Mouse (Mus musculus) lung, embryonic 14.5 days (tissue): ENCODE results near the gene Rab42. TPM values are rescaled to one million over a fixed set of nuclear protein-coding genes. Genes with fewer than 3 reads are reported as not detected.

Experiments
- ATAC-seq: fragments of 200-750 bp; cut with Nextera tagmentation; 2 replicates; pipeline ENCODE4 v1.8.0; 2017; ENCODE audit warnings: mild to moderate bottlenecking, moderate TSS enrichment, moderate library complexity; ENCODE audit not compliant: insufficient read depth
- DNase-seq: peaks from one replicate; pipeline ENCODE4 v3.0.0-alpha.2; 2015
- H3K27ac ChIP-seq: fragments of 300-500 bp; sonication (generic); 2 replicates; pipeline ENCODE4 v1.5.1; 2014; ENCODE audit warnings: low read depth, mild to moderate bottlenecking, moderate library complexity
- H3K27me3 ChIP-seq: fragments of 300-500 bp; sonication (generic); 2 replicates; pipeline ENCODE4 v1.6.1; 2014; ENCODE audit warnings: low read length, control low read depth; ENCODE audit not compliant: insufficient read depth
- H3K36me3 ChIP-seq: fragments of 300-500 bp; sonication (generic); 2 replicates; pipeline ENCODE4 v1.6.1; 2014; ENCODE audit warnings: control low read depth; ENCODE audit not compliant: insufficient read depth
- H3K4me1 ChIP-seq: fragments of 300-500 bp; sonication (generic); 2 replicates; pipeline ENCODE4 v1.6.1; 2014; ENCODE audit warnings: antibody characterized with exemption, control low read depth; ENCODE audit not compliant: insufficient read depth
- H3K4me2 ChIP-seq: fragments of 300-500 bp; sonication (generic); 2 replicates; pipeline ENCODE4 v1.6.1; 2014; ENCODE audit warnings: mild to moderate bottlenecking
- H3K4me3 ChIP-seq: fragments of 300-500 bp; sonication (generic); 2 replicates; pipeline ENCODE4 v1.5.1; 2014; ENCODE audit warnings: low read depth, low read length
- H3K9ac ChIP-seq: fragments of 300-500 bp; sonication (generic); 2 replicates; pipeline ENCODE4 v1.6.1; 2014
- H3K9me3 ChIP-seq: fragments of 300-500 bp; sonication (generic); 2 replicates; pipeline ENCODE4 v1.6.1; 2016; ENCODE audit warnings: low read depth, low read length, control low read depth
- CTCF ChIP-seq: IDR thresholded peaks from 2 replicates; pipeline ENCODE4 v1.5.1; 2016; ENCODE audit warnings: antibody characterized with exemption, low read depth
- WGBS: fragments of 180-500 bp; shearing (Covaris S2); extraction: QIAGEN DNeasy Blood & Tissue Kit; methylation state at CpG from one replicate; pipeline ENCODE4 v1.1.7; 2014; 5-methylcytosine and 5-hydroxymethylcytosine counted together
- polyA plus RNA-seq: library from polyadenylated mRNA; unstranded; fragments of >200 nt; fragmentation: Nextera tagmentation; extraction: Ambion mirVana; gene quantifications from 2 replicates; pipeline ENCODE4 v1.2.1, GENCODE M21; 2014

Gene Rab42
- polyA plus RNA-seq, 1 experiment from 2014 or later = 1.9 TPM

DNA sequence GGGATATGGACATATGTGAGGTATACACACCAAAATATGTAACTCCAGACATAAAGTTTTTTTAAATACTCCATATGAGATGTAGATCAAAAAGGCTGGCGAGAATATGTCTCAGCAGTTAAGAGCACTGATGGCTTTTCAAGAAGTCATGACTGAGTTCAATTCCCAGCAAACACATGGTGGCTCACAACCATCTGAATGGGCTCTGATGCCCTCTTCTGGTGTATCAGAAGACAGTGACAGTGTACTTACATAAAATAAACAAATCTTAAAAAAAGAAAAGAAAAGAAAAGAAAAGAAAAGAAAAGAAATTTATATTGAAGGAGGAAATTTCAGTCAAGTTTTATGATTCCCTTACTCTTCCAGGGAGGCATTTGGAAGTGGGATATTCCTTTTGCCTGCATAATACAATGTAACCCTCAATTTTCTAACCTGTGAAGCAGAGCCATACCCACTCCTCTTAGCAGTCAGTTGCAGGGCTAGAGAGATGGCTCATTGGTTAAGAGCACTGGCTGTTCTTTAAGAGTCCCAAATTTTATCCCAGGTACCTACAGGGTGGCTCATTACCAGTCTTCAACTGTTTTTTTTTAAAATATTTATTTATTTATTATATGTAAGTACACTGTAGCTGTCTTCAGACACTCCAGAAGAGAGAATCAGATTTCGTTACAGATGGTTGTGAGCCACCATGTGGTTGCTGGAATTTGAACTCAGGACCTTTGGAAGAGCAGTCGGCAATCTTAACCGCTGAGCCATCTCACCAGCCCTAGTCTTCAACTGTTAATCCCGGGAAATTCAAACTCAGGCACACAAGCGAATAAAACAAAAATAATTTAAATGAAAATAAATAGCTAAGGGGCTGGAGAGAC, 34.1 kb downstream of the Rab42 start:
- Histone ChIP-seq H3K27ac (peak overlapping the region; percentile 97), H3K4me2 (no peak overlapping the region)
- ATAC-seq = peak; percentile 2

DNA sequence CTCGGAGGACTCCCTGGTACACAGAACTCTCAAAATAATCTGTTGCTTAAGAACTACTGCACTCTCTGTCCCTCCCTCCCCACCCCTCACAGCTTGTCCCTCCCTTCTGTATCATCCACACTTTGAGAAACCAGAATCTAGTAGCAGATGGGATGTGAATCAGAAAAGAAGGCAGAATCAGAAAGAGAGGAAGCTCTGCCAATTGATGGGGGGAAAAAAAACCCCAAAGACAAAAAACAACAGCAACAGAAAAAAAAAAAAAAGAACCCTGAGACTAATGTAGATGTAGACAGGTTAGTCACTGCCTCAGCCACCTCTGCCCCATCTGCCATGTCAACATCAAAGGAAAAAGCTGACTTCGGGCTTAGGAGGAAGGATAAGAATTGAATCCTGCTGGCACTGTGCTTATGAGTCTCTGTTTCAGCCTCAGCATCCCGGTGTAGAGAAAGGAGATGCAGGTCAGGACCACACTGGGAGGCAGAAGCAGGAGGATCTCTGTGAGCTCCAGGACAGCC, 36.3 kb downstream of the Rab42 start:
- ATAC-seq (no peak), DNase-seq (no peak)
- H3K9ac ChIP-seq = no peak overlapping the region
- no peaks in the 10 kb centered on the region for H3K9me3 ChIP-seq
- TF ChIP-seq CTCF = no peak
- H3K4me2 ChIP-seq = no peak overlapping the region
- H3K27me3 ChIP-seq = no peaks in the 10 kb centered on the region
- H3K4me3 ChIP-seq = no peak overlapping the region
- 65% methylated on average over 3 of the region's 3 CpGs for WGBS
- H3K4me1 ChIP-seq = peaks cover 4% of the 10 kb centered on the region; the same call in 1 of the 2 replicates
- H3K27ac ChIP-seq = no peak overlapping the region
- H3K36me3 ChIP-seq = no peaks in the 10 kb centered on the region

More for the DNA sequence above, 34.1 kb downstream of the Rab42 start:
- Histone ChIP-seq H3K4me1 (peaks cover 4% of the 10 kb centered on the region; the same call in 1 of the 2 replicates), H3K9me3 (no peaks in the 10 kb centered on the region), H3K9ac (no peak overlapping the region), H3K4me3 (no peak overlapping the region), H3K27me3 (no peaks in the 10 kb centered on the region), H3K36me3 (no peaks in the 10 kb centered on the region)
- peak; percentile 55 for DNase-seq
- TF ChIP-seq CTCF = peak; percentile 43
- WGBS = 9% methylated on average over 6 of the region's 6 CpGs

DNA sequence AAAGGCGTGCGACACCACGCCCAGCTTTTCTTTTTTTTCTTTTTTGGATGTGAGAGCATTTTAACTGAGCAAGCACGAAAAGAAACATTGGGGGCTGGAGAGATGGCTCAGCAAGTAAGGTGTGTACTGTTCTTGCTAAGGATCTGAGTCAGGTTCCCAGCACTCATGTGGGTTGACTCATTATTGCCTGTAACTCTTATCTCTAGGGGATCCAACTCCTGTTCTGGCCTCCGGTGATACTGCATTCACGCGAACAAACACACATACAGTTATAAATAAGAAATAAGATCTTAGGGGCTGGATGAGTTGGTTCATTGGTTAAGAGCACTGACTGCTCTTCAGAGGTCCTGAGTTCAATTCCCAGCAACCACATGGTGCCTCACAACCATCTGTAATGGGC, 39.9 kb downstream of the Rab42 start:
- TF ChIP-seq CTCF = no peak
- H3K27ac ChIP-seq = no peak overlapping the region
- H3K4me3 ChIP-seq = no peak overlapping the region
- no peak for ATAC-seq
- DNase-seq = no peak
- H3K36me3 ChIP-seq = no peaks in the 10 kb centered on the region
- H3K9ac ChIP-seq = no peak overlapping the region
- H3K27me3 ChIP-seq = no peaks in the 10 kb centered on the region
- H3K4me2 ChIP-seq = no peak overlapping the region
- peaks cover 14% of the 10 kb centered on the region; the same call in 1 of the 2 replicates for H3K4me1 ChIP-seq
- no peaks in the 10 kb centered on the region for H3K9me3 ChIP-seq
- WGBS = 93% methylated on average over 7 of the region's 7 CpGs

DNA sequence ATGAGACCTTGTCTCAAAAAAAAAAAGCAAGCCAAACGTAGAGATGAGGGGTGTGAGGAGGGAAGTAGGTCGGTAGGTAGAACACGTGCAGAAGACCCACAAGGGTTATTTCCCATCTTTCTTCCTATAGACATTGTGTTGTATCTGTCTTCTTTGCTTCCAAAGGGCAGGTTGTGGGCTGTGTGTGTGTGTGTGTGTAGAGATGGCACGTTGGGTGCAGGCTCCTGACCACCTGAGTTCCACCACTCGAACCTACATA, 40.9 kb downstream of the Rab42 start:
- peak overlapping the region; percentile 97; the same call in 1 of the 2 replicates for H3K27ac ChIP-seq
- 58% methylated on average over 5 of the region's 5 CpGs for WGBS
- peak overlapping the region; percentile 89 for H3K4me2 ChIP-seq
- H3K9me3 ChIP-seq = no peaks in the 10 kb centered on the region
- no peak overlapping the region for H3K4me3 ChIP-seq
- no peak for DNase-seq
- H3K9ac ChIP-seq = no peak overlapping the region
- H3K36me3 ChIP-seq = peaks cover 6% of the 10 kb centered on the region; the same call in 1 of the 2 replicates
- no peaks in the 10 kb centered on the region for H3K27me3 ChIP-seq
- no peak for ATAC-seq
- H3K4me1 ChIP-seq = peaks cover 14% of the 10 kb centered on the region; the same call in 1 of the 2 replicates
- no peak for TF ChIP-seq CTCF

DNA sequence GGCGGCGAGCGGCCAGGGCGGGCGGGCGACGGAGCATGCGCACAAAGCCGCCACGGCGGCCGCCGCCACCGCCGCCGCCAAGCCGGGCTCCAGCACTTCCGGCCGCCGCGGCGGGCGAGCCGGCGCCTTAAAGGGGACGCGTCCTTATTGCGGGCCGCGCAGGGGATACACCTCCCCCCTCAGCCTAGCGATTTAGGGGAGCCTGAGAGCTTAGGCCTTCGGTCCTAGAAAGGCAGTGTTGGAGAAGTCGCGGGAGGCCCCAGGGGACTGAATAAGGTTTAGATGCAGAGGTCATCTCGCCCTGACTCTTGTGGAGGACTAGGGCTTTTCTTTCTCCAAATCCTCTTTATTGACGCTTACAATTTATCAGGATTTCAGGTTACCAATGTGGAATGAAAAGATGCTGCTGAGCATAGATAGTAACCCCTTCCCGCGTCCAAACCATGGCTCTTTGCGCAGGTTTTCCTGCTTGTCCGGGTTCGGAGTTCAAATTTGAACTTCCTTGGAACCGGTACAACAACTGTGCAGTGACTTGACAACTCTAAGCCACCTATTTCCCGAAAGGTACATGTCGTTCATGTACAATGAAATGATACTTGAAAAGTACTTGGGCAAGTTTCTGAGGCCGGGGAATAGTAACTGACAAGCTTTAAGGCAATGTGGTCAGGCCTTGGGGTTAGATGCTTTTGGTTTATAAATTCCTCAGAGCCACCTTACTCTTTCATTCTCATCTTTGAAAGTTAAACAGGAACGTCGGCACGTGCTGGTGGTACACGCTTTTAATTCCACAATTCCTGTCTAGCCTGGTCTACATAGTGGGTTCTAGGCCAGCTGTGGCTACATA, 41.4 kb downstream of the Rab42 start, which contains the start of gene Gmeb1:
Gene Gmeb1 (minus strand): TSS at position 89 of the 844 bp plus-strand sequence.
- peak within 1 kb of the TSS; percentile 80 for H3K4me3 ChIP-seq
- H3K4me2 ChIP-seq = peak within 1 kb of the TSS; percentile 89
- DNase-seq (peak; percentile 93), ATAC-seq (peak; percentile 93)
- H3K36me3 ChIP-seq = peaks cover 6% of the 10 kb centered on the region; the same call in 1 of the 2 replicates
- H3K27ac ChIP-seq = peak within 1 kb of the TSS; percentile 97
- H3K9me3 ChIP-seq = no peaks in the 10 kb centered on the region
- 8% methylated on average over 47 of the region's 49 CpGs for WGBS
- no peak for TF ChIP-seq CTCF
- H3K9ac ChIP-seq = peak within 1 kb of the TSS; percentile 97
- no peaks in the 10 kb centered on the region for H3K27me3 ChIP-seq
- peaks cover 14% of the 10 kb centered on the region; the same call in 1 of the 2 replicates for H3K4me1 ChIP-seq

DNA sequence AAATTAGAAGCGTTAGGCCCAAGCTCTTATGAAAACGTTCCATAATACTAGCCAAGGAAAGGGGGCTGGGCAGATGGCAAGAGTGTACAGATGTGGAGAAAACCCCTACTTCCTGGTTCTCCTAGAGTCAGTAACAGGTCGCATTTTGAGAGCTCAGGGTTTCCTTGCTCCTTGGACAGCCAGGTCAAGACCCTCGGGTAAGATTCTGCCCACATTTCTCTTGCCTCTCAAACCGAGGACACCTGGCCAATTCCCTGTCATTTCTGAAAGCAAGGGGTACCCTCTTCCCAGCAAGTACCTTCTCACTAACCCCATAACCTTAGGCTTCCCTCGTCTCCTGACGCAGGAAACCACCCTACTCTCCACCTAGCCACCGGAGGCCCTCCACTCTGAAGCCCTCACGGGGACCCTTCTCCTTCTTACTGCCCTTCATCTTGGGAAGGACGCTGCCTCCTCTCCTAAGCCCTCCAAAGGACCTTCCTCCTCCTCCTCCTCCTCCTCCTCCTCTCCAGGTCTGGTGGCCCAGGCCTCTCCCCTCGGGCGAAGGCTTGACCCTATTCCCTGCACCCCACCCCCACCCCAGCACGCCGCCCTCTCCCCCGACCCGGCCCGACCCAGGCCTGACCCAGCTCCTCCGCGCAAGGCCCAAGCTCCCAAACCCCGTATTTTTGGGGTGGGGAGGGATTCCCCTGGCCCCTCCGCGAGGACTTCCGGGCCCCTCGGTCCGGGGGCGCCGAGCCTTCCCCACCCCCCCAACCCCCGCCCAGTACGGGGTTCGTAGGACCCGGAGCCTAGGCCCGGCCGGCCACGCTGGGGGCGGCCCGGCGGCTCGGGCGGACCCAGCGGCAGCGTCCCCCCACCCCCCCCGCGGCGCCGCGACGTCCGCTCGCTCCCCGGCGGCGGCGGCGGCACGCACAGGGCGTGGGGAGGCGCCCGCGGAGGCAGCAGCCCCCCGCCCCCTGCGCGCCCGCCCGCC, 42.5 kb downstream of the Rab42 start:
- DNase-seq (peak; percentile 78), ATAC-seq (peak; percentile 90)
- H3K4me2 ChIP-seq = peak overlapping the region; percentile 89
- peaks cover 14% of the 10 kb centered on the region; the same call in 1 of the 2 replicates for H3K4me1 ChIP-seq
- peaks cover 6% of the 10 kb centered on the region; the same call in 1 of the 2 replicates for H3K36me3 ChIP-seq
- H3K4me3 ChIP-seq = peak overlapping the region; percentile 80
- peak overlapping the region; percentile 97 for H3K9ac ChIP-seq
- H3K27ac ChIP-seq = peak overlapping the region; percentile 97
- TF ChIP-seq CTCF = no peak
- H3K27me3 ChIP-seq = no peaks in the 10 kb centered on the region
- no peaks in the 10 kb centered on the region for H3K9me3 ChIP-seq
- WGBS = under 1% methylated on average over 39 of the region's 64 CpGs
